Mouse (Mus musculus): ENCODE data around the gene Gpr160.

GRCm38 (mm10) chr3:30818630-30819125 is 37.1 kb upstream of the Gpr160 start:
- no peak for TF ChIP-seq CTCF (IDR thresholded peaks at IDR 0.05; ENCODE audit: low read depth)
- no peak for TF ChIP-seq EP300 (optimal IDR thresholded peaks at IDR 0.05)
